Mouse (Mus musculus): ENCODE measurements around the gene Siae. TPM values are rescaled to one million over a fixed set of nuclear protein-coding genes. Genes with fewer than 3 reads are reported as not detected.

Gene Siae
- polyA plus RNA-seq, 1 experiment, result 17.1 TPM

GRCm38 (mm10) chr9:37675287-37675686 lies 119.8 kb downstream of the Siae start:
- no peak for DNase-seq (ENCODE audit: low spot score)

- no peak for DNase-seq (ENCODE audit: low spot score)
Observed at GRCm38 (mm10) chr9:37681123-37681522, 125.6 kb downstream of the Siae start.

- DNase-seq (ENCODE audit: low spot score), result no peak
Observed at GRCm38 (mm10) chr9:37687288-37687940, 131.9 kb downstream of the Siae start.

- no peak for DNase-seq (ENCODE audit: low spot score)
Observed at GRCm38 (mm10) chr9:37687941-37688303, 132.4 kb downstream of the Siae start.

GRCm38 (mm10) chr9:37689970-37690686 lies 134.6 kb downstream of the Siae start:
- DNase-seq (ENCODE audit: low spot score), result no peak

Other genes starting within 250 kb of the Siae start
- 1.3 and 1.4 TPM in 2 replicates for gene Ccdc15, start 207.3 kb upstream of the Siae start, polyA plus RNA-seq (2012; rRNA removed)
- 0.18 and 0.21 TPM in 2 replicates for gene Hepacam, start 188.3 kb upstream of the Siae start, polyA plus RNA-seq (2012; rRNA removed)
- gene Robo4, start 153.8 kb upstream of the Siae start, polyA plus RNA-seq (2012; rRNA removed), result 10.5 and 12.4 TPM in 2 replicates
- gene Robo3, start 122.5 kb upstream of the Siae start, polyA plus RNA-seq (2012; rRNA removed), result 0.07 and 0.12 TPM in 2 replicates
- 24.7 and 26.8 TPM in 2 replicates for gene Msantd2, start 66.4 kb upstream of the Siae start, polyA plus RNA-seq (2012; rRNA removed)
- 56.0 and 57.2 TPM in 2 replicates for gene Esam, start 27.6 kb upstream of the Siae start, polyA plus RNA-seq (2012; rRNA removed)
- gene Vsig2, start 16.4 kb upstream of the Siae start, polyA plus RNA-seq (2012; rRNA removed), result 151 and 161 TPM in 2 replicates
- gene Nrgn, start 2.8 kb upstream of the Siae start, polyA plus RNA-seq (2012; rRNA removed), result 1.8 and 1.9 TPM in 2 replicates
- 2.2 and 3.8 TPM in 2 replicates for gene Spa17, start 58.0 kb downstream of the Siae start, polyA plus RNA-seq (2012; rRNA removed)
- 77.0 and 83.6 TPM in 2 replicates for gene Tbrg1, start 101.6 kb downstream of the Siae start, polyA plus RNA-seq (2012; rRNA removed)
- not detected in 2 replicates for gene Panx3, start 113.5 kb downstream of the Siae start, polyA plus RNA-seq (2012; rRNA removed)
- gene Olfr160, start 160.6 kb downstream of the Siae start, polyA plus RNA-seq (2012; rRNA removed), result not detected in 2 replicates
- not detected in 2 replicates for gene Olfr874, start 189.4 kb downstream of the Siae start, polyA plus RNA-seq (2012; rRNA removed)
- not detected in 2 replicates for gene Olfr875, start 216.2 kb downstream of the Siae start, polyA plus RNA-seq (2012; rRNA removed)
- gene Olfr876, start 247.3 kb downstream of the Siae start, polyA plus RNA-seq (2012; rRNA removed), result not detected in 2 replicates

Measured in urinary bladder, adult 2 months (tissue).